Mouse (Mus musculus): ENCODE results near the gene Nek8. TPM values are rescaled to one million over a fixed set of nuclear protein-coding genes. Genes with fewer than 3 reads are reported as not detected.

The Nek8 gene
- polyA plus RNA-seq, 1 experiment from 2014 or later = 4.9 TPM

DNA sequence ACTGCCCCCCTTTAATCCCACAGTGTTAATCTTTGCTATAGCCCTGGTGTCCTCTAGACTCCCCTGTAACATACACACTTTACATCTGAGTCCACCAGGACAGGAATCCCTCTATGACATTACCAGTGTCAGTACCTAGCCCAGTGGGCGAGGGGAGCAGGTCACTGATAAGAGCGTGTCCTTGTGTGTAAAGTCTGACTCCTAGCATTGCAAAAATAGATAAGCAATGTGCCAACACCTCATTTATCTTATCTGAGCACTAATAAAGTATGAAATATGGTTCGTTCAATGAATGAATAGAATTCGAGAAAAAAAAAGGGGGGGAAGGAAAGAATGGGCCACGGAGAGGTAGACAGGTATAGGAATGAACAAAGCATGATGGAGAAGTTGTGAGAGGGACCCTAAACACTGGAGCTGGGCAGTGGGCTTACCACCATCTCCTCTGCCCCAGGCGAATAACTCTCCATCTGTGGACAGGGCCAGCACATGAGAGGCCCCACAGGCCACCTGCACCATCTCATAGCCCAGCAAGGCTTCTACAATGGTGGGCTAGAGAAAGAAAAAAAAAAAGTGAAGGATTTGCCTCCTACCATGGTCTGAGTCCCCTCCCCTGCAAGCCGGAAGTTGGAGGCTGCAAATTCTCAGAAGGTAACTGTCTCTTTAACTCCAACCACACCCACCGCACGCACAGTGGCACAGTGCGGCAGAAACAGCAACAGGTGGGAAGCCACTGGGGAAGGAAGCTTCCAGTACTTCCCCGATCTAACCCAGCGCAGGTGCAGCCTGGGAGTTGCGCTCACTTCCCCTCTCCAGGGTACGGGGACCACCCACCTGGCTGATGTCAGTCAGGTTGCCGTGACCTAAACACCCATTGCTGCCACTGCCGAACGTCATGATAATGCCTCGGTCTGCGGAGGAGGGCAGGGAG, 7.7 kb downstream of the Nek8 start:
- 0 out of 2 replicates have a peak, but pooled peaks have one; percentile 8 for ATAC-seq
- H3K9ac ChIP-seq (replicated peaks) = peak overlapping the region; percentile 8; the same call in 1 of the 2 replicates
- H3K4me1 ChIP-seq (ENCODE audit: insufficient read depth) = peaks cover 36% of the 10 kb centered on the region
- peak overlapping the region; percentile 29 for H3K4me3 ChIP-seq (ENCODE audit: low read depth, low read length)
- H3K27me3 ChIP-seq (ENCODE audit: insufficient read depth, low read length) = no peaks in the 10 kb centered on the region
- peak; percentile 60 for DNase-seq
- TF ChIP-seq CTCF (IDR thresholded peaks at IDR 0.05; ENCODE audit: low read depth) (no peak), EP300 (IDR thresholded peaks at IDR 0.05; ENCODE audit: low read depth) (peak; percentile 84)
- peak overlapping the region; percentile 68 for H3K4me2 ChIP-seq (ENCODE audit: low read depth, low read length)
- peak overlapping the region; percentile 51 for H3K27ac ChIP-seq (ENCODE audit: low read depth)
- H3K36me3 ChIP-seq (replicated peaks; ENCODE audit: insufficient read depth, low read length) = peaks cover 3% of the 10 kb centered on the region; the same call in 1 of the 2 replicates
- no peaks in the 10 kb centered on the region for H3K9me3 ChIP-seq (ENCODE audit: low read length)
- WGBS (ENCODE audit: insufficient replicate concordance) = 34% methylated on average over 19 of the region's 19 CpGs

DNA sequence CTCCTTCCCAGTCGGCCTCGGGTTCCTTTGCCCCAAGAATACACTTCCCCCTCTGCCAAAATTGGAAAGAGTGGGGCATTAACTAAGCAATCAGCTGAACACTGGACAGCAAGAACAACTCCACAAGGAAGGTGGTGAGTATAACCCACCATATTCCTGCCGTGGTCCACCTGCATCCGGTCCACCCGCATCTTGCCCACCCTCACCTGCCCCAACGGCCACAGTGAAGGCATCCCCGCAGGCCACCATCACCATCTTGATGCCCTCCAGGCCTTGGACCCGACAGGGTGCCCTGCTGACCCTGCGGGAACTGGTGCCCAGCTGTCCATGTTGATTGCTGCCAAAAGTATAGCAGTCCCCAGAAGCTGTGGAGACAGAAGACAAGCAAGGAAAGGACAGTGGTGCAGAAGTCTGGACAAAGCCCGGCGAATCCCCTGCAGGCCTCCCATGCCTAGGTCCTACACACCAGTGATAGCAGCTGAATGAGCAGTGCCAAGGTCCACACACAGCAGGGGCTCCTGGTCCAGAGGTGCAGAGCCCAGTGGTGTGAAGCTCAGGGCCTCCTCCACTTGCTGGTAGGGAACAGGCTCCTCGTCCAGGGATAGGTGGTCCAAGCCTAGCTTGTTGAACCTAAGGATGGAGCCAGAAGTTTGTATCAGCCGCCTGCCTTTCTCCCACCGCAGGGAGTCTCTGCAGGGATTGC, 9.1 kb downstream of the Nek8 start:
- Histone ChIP-seq H3K4me3 (ENCODE audit: low read depth, low read length) (no peak overlapping the region), H3K9me3 (ENCODE audit: low read length) (no peaks in the 10 kb centered on the region), H3K9ac (replicated peaks) (no peak overlapping the region), H3K27me3 (ENCODE audit: insufficient read depth, low read length) (no peaks in the 10 kb centered on the region), H3K27ac (ENCODE audit: low read depth) (0 out of 2 replicates have a peak overlapping the region, but pooled peaks have one; percentile 30), H3K4me1 (ENCODE audit: insufficient read depth) (peaks cover 48% of the 10 kb centered on the region), H3K4me2 (ENCODE audit: low read depth, low read length) (no peak overlapping the region), H3K36me3 (replicated peaks; ENCODE audit: insufficient read depth, low read length) (peaks cover 3% of the 10 kb centered on the region; the same call in 1 of the 2 replicates)
- WGBS (ENCODE audit: insufficient replicate concordance) = 93% methylated on average over 14 of the region's 14 CpGs
- ATAC-seq = no peak
- peak; percentile 11 for DNase-seq
- TF ChIP-seq EP300 (IDR thresholded peaks at IDR 0.05; ENCODE audit: low read depth) (no peak), CTCF (IDR thresholded peaks at IDR 0.05; ENCODE audit: low read depth) (no peak)

DNA sequence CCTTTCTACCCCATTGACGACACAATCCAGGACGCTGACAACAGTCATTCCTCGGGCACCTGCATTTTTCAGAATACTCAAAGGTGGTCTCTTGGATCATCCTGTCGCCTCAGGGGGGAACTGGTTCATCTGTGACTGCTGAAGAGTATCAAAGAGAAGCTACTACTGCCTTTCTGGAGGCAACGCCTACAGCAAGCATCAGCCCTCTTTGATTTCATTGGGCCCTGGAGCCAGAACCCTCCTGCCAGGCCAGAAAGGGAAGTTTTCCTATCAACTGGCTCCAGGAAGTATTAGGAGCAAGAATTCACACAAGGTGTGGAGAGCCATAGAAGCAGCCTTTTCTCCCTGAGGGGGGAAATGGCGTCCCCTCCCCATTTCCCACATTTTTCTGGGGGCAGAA, 9.8 kb downstream of the Nek8 start:
- Histone ChIP-seq H3K27ac (ENCODE audit: low read depth) (no peak overlapping the region), H3K4me1 (ENCODE audit: insufficient read depth) (peaks cover 53% of the 10 kb centered on the region), H3K36me3 (replicated peaks; ENCODE audit: insufficient read depth, low read length) (peaks cover 8% of the 10 kb centered on the region), H3K4me3 (ENCODE audit: low read depth, low read length) (no peak overlapping the region), H3K27me3 (ENCODE audit: insufficient read depth, low read length) (no peaks in the 10 kb centered on the region), H3K9me3 (ENCODE audit: low read length) (no peaks in the 10 kb centered on the region), H3K4me2 (ENCODE audit: low read depth, low read length) (no peak overlapping the region), H3K9ac (replicated peaks) (no peak overlapping the region; the same call in 1 of the 2 replicates)
- TF ChIP-seq EP300 (IDR thresholded peaks at IDR 0.05; ENCODE audit: low read depth) (no peak), CTCF (IDR thresholded peaks at IDR 0.05; ENCODE audit: low read depth) (no peak)
- 74% methylated on average over 6 of the region's 6 CpGs for WGBS (ENCODE audit: insufficient replicate concordance)
- no peak for DNase-seq
- ATAC-seq = no peak

DNA sequence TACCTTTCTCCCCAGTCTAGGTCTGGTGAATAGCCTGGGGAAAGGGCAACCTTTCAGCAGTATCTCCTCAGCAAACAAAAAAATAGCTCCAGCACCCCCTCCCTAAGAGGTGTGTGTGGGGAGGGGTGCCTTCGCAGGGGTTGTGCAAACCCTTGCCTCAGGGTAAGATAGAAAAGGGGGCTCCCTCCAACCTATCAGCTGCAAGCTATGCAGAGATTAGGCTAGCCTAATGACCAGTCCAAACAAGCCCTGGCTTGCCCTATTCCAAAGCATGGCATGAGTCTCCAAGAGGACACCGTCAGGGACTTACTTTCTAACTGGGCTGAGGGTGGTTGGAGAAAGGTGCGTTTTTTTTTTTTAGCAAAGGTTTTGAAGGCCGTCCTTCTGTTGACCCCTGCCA, 10.3 kb downstream of the Nek8 start:
- H3K9ac ChIP-seq (replicated peaks) = peak overlapping the region; percentile 87
- ATAC-seq = no peak
- H3K4me1 ChIP-seq (ENCODE audit: insufficient read depth) = peaks cover 53% of the 10 kb centered on the region
- TF ChIP-seq EP300 (IDR thresholded peaks at IDR 0.05; ENCODE audit: low read depth) (no peak), CTCF (IDR thresholded peaks at IDR 0.05; ENCODE audit: low read depth) (no peak)
- DNase-seq = peak; percentile 13
- H3K27ac ChIP-seq (ENCODE audit: low read depth) = peak overlapping the region; percentile 90
- WGBS (ENCODE audit: insufficient replicate concordance) = 56% methylated on average over 4 of the region's 4 CpGs
- H3K4me3 ChIP-seq (ENCODE audit: low read depth, low read length) = peak overlapping the region; percentile 96
- no peaks in the 10 kb centered on the region for H3K9me3 ChIP-seq (ENCODE audit: low read length)
- peak overlapping the region; percentile 100 for H3K4me2 ChIP-seq (ENCODE audit: low read depth, low read length)
- peaks cover 12% of the 10 kb centered on the region for H3K36me3 ChIP-seq (replicated peaks; ENCODE audit: insufficient read depth, low read length)
- H3K27me3 ChIP-seq (ENCODE audit: insufficient read depth, low read length) = no peaks in the 10 kb centered on the region

DNA sequence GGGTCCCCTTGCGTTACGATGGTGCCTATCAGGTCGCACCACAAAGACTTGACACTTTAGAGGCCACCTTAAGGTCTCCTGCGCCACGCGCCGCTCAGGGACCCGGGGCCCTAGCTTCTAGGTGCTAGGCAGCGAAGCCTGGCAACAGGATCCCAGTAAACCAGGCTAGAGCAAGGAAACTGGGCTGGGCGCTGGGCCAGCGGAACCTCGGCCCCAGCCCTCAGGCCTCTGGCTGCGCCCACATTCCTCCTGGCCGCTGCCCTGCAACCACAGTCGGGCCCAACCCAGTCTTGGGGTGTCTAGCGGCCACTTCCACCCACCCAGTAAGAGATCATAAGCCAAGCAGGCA, 10.7 kb downstream of the Nek8 start:
- H3K27me3 ChIP-seq (ENCODE audit: insufficient read depth, low read length) = no peaks in the 10 kb centered on the region
- TF ChIP-seq EP300 (IDR thresholded peaks at IDR 0.05; ENCODE audit: low read depth) = no peak
- TF ChIP-seq CTCF (IDR thresholded peaks at IDR 0.05; ENCODE audit: low read depth) = no peak
- no peak for DNase-seq

More for the DNA sequence above, 10.7 kb downstream of the Nek8 start:
- Histone ChIP-seq H3K36me3 (replicated peaks; ENCODE audit: insufficient read depth, low read length) (peaks cover 16% of the 10 kb centered on the region), H3K4me1 (ENCODE audit: insufficient read depth) (peaks cover 53% of the 10 kb centered on the region), H3K4me2 (ENCODE audit: low read depth, low read length) (peak overlapping the region; percentile 100), H3K4me3 (ENCODE audit: low read depth, low read length) (peak overlapping the region; percentile 96), H3K27ac (ENCODE audit: low read depth) (peak overlapping the region; percentile 90), H3K9ac (replicated peaks) (peak overlapping the region; percentile 87), H3K9me3 (ENCODE audit: low read length) (no peaks in the 10 kb centered on the region)
- peak; percentile 49 for ATAC-seq
- 2% methylated on average over 16 of the region's 16 CpGs for WGBS (ENCODE audit: insufficient replicate concordance)

Data from liver, postnatal 0 days (tissue).